Mouse (Mus musculus) retina, embryonic 14.5 days (tissue): ENCODE measurements around the gene Cers2.
"Not testable (repeated sequence)": the region's sequence is repeated elsewhere in the genome, so short reads cannot be mapped to it uniquely, and the experiment has no call there.

Source experiments
- DNase-seq: peaks from one replicate; pipeline ENCODE4 v3.0.0-alpha.2; 2015; ENCODE audit warnings: low spot score

Cers2 gene

DNA sequence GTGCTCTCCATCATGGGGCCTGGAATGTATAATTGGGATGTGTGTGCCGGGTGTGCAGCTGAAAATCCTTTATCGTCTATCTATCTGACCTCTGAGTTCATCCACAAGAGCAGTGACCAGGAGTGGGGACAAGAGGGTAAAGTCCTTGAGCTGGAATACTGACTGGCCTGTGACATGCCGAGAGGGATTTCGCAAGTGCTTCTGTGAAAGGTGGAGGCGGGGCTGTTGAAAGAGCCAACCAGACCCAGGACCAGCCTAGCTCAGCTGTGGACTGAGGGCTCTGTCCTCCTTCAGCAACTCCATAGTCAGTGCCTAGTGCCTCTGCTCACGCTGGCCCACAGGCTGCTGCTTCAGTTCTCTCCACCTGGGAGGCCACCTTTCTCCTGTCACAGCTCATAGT is 4.0 kb downstream of the Cers2 start:
- DNase-seq = no peak

GRCm38 (mm10) chr3:95319110-95319509 is 4.5 kb downstream of the Cers2 start:
- no peak for DNase-seq

DNA sequence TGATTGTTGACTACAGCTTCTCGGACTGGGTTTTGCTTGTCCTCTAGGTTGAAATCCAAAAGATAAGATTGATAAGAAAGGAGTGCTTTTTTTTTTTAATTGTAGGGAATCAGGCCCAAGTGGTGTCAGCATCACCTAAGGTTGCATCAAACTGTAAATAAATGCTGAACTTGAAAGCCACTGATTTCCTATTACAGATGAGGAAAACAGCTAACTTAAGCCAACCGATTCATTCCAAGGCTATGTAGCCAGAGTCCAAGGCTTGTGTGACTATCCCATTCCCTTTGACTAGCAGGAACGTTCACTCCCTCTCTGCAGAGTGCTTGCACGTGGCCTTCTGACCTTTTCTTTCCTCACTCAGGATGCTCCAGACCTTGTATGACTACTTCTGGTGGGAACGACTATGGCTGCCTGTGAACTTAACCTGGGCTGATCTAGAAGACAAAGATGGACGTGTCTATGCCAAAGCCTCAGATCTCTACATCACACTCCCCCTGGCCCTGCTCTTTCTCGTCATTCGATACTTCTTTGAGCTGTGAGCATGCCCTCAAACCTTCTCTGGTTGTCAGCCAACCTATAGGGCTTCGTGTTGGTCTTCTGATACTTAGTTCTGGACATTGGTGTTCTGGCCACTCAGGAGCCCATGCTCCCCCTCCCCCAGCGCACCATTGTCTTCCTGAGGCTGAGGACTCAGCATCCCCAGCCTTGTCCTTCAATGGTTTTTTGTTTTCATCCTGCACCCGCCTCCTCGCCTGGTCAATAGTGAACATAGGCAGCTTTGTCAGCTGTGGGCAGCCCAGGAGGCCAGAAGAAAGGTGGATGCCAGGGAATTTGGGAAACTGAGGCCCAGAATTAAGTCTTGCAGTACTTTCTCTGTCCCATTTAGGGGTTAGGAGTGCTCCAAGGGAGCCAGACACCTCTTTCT is 5.4 kb downstream of the Cers2 start:
- DNase-seq = no peak

- DNase-seq = no peak
Measured at GRCm38 (mm10) chr3:95323429-95323828, 8.8 kb downstream of the Cers2 start.

DNA sequence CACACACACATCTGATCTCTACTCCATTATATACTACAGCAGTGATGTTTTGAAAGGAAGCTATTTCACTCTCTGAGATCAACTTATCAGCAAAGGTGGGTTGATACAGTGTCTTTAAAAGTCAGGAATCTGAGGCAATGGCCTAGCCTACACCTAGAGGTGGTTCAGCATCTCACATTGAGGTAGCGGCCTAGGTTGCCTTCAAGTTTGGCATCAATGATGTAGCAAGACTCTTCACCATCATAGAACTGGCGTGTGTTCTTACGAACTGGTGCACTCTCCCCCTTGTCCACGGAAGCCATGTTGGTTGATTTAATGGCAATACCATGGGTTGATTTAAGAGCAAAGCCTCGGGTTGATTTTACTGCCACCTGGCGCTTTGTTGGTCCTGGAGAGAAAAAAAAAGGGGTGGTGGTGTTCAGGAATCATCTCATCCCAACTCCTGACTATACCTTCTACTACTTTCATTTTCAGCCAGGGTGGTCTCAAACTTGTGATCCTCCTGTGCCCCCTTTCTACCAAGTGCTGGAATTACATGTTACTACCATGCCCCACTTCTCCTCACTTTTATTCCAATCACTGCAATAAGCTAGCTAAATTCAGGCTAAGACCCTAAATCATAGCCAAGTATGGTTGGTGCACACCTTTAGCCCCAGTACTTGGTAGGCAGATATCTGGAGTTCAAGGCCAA is 10.0 kb downstream of the Cers2 start:
- no peak for DNase-seq

DNA sequence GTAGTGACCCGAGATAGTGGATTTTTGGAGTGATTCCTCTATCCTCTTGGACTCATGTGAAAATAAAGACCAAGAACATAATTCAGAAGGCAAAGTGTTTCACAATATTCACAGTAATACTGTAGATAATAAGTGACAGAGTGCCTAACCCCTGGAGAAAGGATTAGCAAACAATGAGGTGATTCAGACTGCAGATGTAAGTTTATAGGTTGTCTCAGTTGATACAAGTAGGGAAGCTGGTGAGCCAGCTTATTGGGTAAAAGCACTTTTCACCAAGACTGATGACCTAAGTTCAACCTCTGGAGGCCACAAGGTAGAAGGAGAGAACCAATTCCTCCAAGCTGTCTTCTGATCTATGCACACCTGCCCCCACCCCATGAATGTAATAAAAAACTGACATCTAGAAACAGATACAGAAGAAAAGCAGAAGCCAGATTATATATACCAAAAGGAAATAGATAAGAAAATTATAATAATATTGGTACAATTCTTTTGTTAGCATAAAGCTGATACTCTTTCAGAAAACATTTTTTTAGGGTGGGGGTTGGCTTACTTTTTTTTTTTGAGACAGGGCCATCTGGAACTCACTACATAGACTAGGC is 14.3 kb downstream of the Cers2 start:
- DNase-seq = no peak

DNA sequence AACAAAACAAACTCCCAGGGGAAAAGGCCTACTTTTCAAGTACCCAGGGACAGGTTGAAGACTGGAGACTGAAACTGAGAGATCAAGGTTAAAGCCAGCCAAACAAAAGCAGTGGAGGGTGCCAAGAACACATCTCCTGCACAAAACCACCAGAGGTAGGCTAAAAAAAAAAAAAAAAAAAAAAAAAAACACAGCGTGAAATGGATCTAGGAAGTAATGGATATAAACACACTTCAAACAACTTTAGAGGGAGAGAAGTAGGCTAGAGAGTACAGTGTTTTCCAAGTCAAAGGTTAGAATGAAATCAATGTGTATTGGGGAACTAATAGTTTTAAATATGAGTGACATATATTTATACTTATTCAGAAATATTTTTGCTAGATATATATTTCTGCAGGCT is 16.9 kb downstream of the Cers2 start:
- DNase-seq = no peak

DNA sequence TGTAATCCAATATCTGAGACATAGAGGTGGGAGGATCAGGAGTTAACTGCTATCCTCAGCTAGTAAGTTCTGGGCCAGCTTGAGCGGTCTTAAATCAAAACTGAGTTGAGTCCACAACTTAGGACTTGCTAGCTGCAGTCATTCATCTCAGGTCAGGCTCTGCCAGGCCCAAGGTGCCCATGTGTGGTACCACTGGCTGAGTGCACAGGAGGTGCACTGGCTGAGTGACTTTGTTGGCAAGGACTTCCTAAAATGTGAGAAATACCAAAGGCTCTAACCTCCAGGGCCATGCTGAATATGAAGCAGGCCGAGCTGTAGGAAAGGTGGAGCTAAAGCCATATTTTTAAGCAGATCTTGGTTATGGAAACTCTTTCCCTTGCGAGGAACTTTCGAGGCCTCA is 22.8 kb downstream of the Cers2 start:
- no peak for DNase-seq

- DNase-seq = no peak
Measured at GRCm38 (mm10) chr3:95338251-95338650, 23.7 kb downstream of the Cers2 start.

GRCm38 (mm10) chr3:95343356-95344000 is 28.9 kb downstream of the Cers2 start:
- DNase-seq = not testable (repeated sequence)

DNA sequence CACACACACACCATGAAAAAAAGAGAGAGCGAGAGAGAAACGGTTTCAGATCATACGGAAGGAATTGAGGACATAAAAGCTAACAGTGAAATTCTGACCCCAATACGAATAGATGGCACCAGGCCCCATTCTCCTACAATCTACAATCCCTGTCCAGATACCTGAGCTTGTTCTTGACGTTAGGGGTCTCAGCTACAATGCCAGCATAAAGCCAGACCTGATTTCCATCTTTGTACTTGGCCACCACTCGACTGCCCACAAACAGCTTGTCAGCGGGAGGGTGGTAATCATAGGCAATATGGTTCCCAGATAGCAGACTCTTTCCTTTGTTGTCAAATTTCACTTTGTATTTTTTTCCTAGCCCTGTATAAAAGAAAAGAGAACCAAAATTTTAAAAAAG is 31.9 kb downstream of the Cers2 start:
- no peak for DNase-seq

GRCm38 (mm10) chr3:95348343-95348742 is 33.8 kb downstream of the Cers2 start:
- DNase-seq = not testable (repeated sequence)

DNA sequence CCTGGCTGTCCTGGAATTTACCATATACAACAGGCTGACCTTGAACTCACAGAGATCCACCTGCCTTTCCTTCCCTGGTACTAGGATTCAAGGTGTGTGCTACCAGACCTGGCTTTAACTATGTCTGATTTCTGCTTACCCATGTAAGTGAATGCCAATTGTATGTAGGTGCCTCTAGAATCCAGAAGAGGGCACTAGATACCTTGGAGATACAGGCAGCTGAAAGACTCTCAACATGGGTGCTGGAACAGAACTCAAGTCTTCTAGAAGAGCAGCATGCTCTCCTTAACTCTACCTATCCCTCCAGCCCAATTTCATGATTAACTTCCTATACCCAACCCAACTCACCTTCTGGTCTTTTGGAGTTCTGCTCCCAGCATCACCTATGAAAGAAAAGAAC is 34.9 kb downstream of the Cers2 start:
- peak; percentile 54 for DNase-seq

DNA sequence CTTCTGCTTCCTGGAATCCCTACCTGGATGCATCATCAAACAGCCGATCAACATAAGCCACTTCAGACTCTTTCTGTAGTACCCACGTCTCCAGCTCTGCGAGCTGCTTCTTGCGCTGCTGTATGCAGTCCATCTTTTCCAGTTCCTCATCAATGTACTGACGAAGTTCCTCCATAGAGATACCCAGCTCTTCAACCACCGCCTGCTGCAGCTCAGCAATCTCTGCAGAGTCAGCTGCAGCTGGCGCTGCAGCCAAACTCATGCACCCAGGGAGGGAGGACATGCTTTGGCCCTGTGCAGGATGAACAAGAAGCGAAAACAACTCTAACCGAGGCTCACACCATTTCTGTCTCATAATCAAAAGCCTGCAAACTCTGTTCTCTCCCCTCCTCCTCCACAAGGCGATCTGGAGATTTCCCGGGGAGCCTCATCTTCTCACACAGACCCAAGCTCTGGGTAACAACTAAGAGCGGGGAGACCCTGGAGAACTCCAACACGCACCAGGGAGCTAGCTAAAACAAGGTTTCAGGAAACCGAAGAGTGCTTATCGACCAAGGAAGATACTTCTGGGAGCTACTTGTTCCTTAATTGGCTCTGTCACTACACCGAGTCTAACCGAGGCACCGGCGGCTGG is 41.4 kb downstream of the Cers2 start:
- DNase-seq = not testable (repeated sequence)

GRCm38 (mm10) chr3:95356701-95357449 is 42.3 kb downstream of the Cers2 start, which contains the start of gene Setdb1:
Gene Setdb1, minus strand, starts transcription at chr3:95357202.
- DNase-seq = peak; percentile 99

GRCm38 (mm10) chr3:95357746-95358145 is 43.2 kb downstream of the Cers2 start:
- no peak for DNase-seq

GRCm38 (mm10) chr3:95360276-95360675 is 45.7 kb downstream of the Cers2 start:
- DNase-seq = not testable (repeated sequence)

- DNase-seq = no peak
Measured at GRCm38 (mm10) chr3:95370101-95370500, 55.5 kb downstream of the Cers2 start.
